Mouse (Mus musculus): ENCODE results near the gene Wdr91.

DNA sequence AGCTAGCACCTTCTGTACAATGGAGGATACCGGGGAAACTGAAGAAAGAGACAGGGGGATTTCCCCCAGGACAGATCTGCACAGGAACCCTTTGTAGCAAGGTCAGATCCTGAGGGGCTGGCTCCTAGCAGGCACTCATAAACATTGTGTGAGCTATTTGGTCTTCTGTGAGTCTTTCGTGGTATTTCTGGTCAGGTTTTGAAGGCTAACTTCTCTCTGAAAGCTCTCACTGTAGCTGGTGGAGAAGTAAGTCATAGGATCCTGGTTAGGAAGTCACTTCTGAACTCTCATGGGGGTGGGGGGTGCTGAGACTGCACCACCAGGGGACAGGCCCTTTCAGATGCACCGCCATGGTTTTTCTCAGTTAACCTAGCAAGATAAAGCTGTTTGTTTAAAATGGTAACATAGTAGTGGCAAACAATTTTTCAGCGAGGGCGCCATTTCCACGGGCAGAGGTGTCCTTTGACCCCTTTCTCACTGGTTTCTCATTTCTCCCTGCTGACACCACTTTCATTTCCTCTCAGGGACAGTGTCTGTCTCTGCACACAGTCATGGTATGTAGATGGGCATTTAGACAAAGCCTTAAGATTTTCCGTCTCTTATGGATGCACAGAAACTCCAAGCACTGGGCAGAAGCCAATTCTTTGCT is 27.7 kb upstream of the Wdr91 start:
- TF ChIP-seq CTCF (IDR thresholded peaks at IDR 0.05; ENCODE audit: low read depth, low read length) (no peak), GATA1 (IDR thresholded peaks at IDR 0.05; ENCODE audit: borderline replicate concordance, low read length) (no peak), POLR2AphosphoS5 (IDR thresholded peaks at IDR 0.05; ENCODE audit: insufficient replicate concordance, low read depth, low read length) (no peak), TAL1 (conservative IDR thresholded peaks at IDR 0.05; ENCODE audit: low read depth, low read length) (no peak)

Measured in G1E (cell line).